Mouse (Mus musculus): Measurements from ENCODE around the gene Aacs. TPM values are rescaled to one million over a fixed set of nuclear protein-coding genes. Genes with fewer than 3 reads are reported as not detected.
A peak's percentile ranks its signal among the peaks of the same experiment; 100 is the strongest.
"Not testable (repeated sequence)": the region's sequence is repeated elsewhere in the genome, so short reads cannot be mapped to it uniquely, and the experiment has no call there.

Aacs gene
- polyA plus RNA-seq, 1 experiment from 2014 or later, result 37.7 TPM

- DNase-seq (ENCODE audit: low spot score) (no peak), ATAC-seq (ENCODE audit: low read depth) (no peak)
- 89% methylated on average over 7 of the region's 7 CpGs for WGBS
- Histone ChIP-seq H3K9me3 (ENCODE audit: control insufficient read depth, low read length) (no peaks in the 10 kb centered on the region), H3K27me3 (replicated peaks; ENCODE audit: control insufficient read depth, insufficient read depth, low read length) (no peaks in the 10 kb centered on the region), H3K4me1 (ENCODE audit: control insufficient read depth, insufficient read depth, low read length) (no peaks in the 10 kb centered on the region), H3K9ac (ENCODE audit: low read depth, low read length) (no peak overlapping the region), H3K36me3 (ENCODE audit: control insufficient read depth, insufficient read depth, low read length) (peaks cover 29% of the 10 kb centered on the region), H3K27ac (replicated peaks; ENCODE audit: low read depth, low read length) (no peak overlapping the region), H3K4me3 (ENCODE audit: low read depth, low read length) (no peak overlapping the region), H3K4me2 (ENCODE audit: low read depth, low read length) (no peak overlapping the region)
Measured at GRCm38 (mm10) chr5:125482474-125482873, 6.9 kb downstream of the Aacs start.

GRCm38 (mm10) chr5:125483712-125484611, 8.3 kb downstream of the Aacs start:
- DNase-seq (ENCODE audit: low spot score) (no peak), ATAC-seq (ENCODE audit: low read depth) (no peak)
- no peak overlapping the region for H3K4me3 ChIP-seq (ENCODE audit: low read depth, low read length)
- H3K36me3 ChIP-seq (ENCODE audit: control insufficient read depth, insufficient read depth, low read length), result peaks cover 31% of the 10 kb centered on the region
- H3K27me3 ChIP-seq (replicated peaks; ENCODE audit: control insufficient read depth, insufficient read depth, low read length), result no peaks in the 10 kb centered on the region
- no peak overlapping the region for H3K27ac ChIP-seq (replicated peaks; ENCODE audit: low read depth, low read length)
- 80% methylated on average over 5 of the region's 6 CpGs for WGBS
- no peaks in the 10 kb centered on the region for H3K9me3 ChIP-seq (ENCODE audit: control insufficient read depth, low read length)
- H3K4me2 ChIP-seq (ENCODE audit: low read depth, low read length), result no peak overlapping the region
- H3K9ac ChIP-seq (ENCODE audit: low read depth, low read length), result no peak overlapping the region
- H3K4me1 ChIP-seq (ENCODE audit: control insufficient read depth, insufficient read depth, low read length), result no peaks in the 10 kb centered on the region

GRCm38 (mm10) chr5:125485031-125485778, 9.6 kb downstream of the Aacs start:
- Histone ChIP-seq H3K9ac (ENCODE audit: low read depth, low read length) (no peak overlapping the region), H3K4me2 (ENCODE audit: low read depth, low read length) (no peak overlapping the region), H3K9me3 (ENCODE audit: control insufficient read depth, low read length) (no peaks in the 10 kb centered on the region), H3K4me3 (ENCODE audit: low read depth, low read length) (no peak overlapping the region), H3K36me3 (ENCODE audit: control insufficient read depth, insufficient read depth, low read length) (peaks cover 40% of the 10 kb centered on the region), H3K4me1 (ENCODE audit: control insufficient read depth, insufficient read depth, low read length) (no peaks in the 10 kb centered on the region), H3K27ac (replicated peaks; ENCODE audit: low read depth, low read length) (no peak overlapping the region), H3K27me3 (replicated peaks; ENCODE audit: control insufficient read depth, insufficient read depth, low read length) (no peaks in the 10 kb centered on the region)
- DNase-seq (ENCODE audit: low spot score) (no peak), ATAC-seq (ENCODE audit: low read depth) (no peak)
- 92% methylated on average over 4 of the region's 4 CpGs for WGBS

- no peaks in the 10 kb centered on the region for H3K9me3 ChIP-seq (ENCODE audit: control insufficient read depth, low read length)
- DNase-seq (ENCODE audit: low spot score) (no peak), ATAC-seq (ENCODE audit: low read depth) (no peak)
- no peaks in the 10 kb centered on the region for H3K4me1 ChIP-seq (ENCODE audit: control insufficient read depth, insufficient read depth, low read length)
- no peak overlapping the region for H3K9ac ChIP-seq (ENCODE audit: low read depth, low read length)
- H3K4me2 ChIP-seq (ENCODE audit: low read depth, low read length), result no peak overlapping the region
- WGBS, result 83% methylated on average over 1 of the region's 1 CpGs
- H3K36me3 ChIP-seq (ENCODE audit: control insufficient read depth, insufficient read depth, low read length), result peaks cover 49% of the 10 kb centered on the region
- H3K27ac ChIP-seq (replicated peaks; ENCODE audit: low read depth, low read length), result no peak overlapping the region
- H3K27me3 ChIP-seq (replicated peaks; ENCODE audit: control insufficient read depth, insufficient read depth, low read length), result no peaks in the 10 kb centered on the region
- no peak overlapping the region for H3K4me3 ChIP-seq (ENCODE audit: low read depth, low read length)
Measured at GRCm38 (mm10) chr5:125486088-125486487, 10.5 kb downstream of the Aacs start.

GRCm38 (mm10) chr5:125487375-125488115, 11.9 kb downstream of the Aacs start:
- peaks cover 57% of the 10 kb centered on the region for H3K36me3 ChIP-seq (ENCODE audit: control insufficient read depth, insufficient read depth, low read length)

GRCm38 (mm10) chr5:125488116-125488455, 12.5 kb downstream of the Aacs start:
- Histone ChIP-seq H3K4me2 (ENCODE audit: low read depth, low read length) (no peak overlapping the region), H3K36me3 (ENCODE audit: control insufficient read depth, insufficient read depth, low read length) (peaks cover 54% of the 10 kb centered on the region), H3K9me3 (ENCODE audit: control insufficient read depth, low read length) (no peaks in the 10 kb centered on the region), H3K27me3 (replicated peaks; ENCODE audit: control insufficient read depth, insufficient read depth, low read length) (no peaks in the 10 kb centered on the region), H3K4me3 (ENCODE audit: low read depth, low read length) (no peak overlapping the region), H3K4me1 (ENCODE audit: control insufficient read depth, insufficient read depth, low read length) (no peaks in the 10 kb centered on the region), H3K27ac (replicated peaks; ENCODE audit: low read depth, low read length) (no peak overlapping the region), H3K9ac (ENCODE audit: low read depth, low read length) (no peak overlapping the region)
- WGBS, result 56% methylated on average over 4 of the region's 4 CpGs
- ATAC-seq (ENCODE audit: low read depth), result peak; percentile 41; the same call in 1 of the 2 replicates
- peak; percentile 60 for DNase-seq (ENCODE audit: low spot score)

More at GRCm38 (mm10) chr5:125487375-125488115, 11.9 kb downstream of the Aacs start:
- ATAC-seq (ENCODE audit: low read depth), result peak; percentile 54; the same call in 1 of the 2 replicates
- H3K4me3 ChIP-seq (ENCODE audit: low read depth, low read length), result no peak overlapping the region
- H3K4me2 ChIP-seq (ENCODE audit: low read depth, low read length), result no peak overlapping the region
- no peaks in the 10 kb centered on the region for H3K9me3 ChIP-seq (ENCODE audit: control insufficient read depth, low read length)
- H3K27ac ChIP-seq (replicated peaks; ENCODE audit: low read depth, low read length), result no peak overlapping the region
- H3K4me1 ChIP-seq (ENCODE audit: control insufficient read depth, insufficient read depth, low read length), result no peaks in the 10 kb centered on the region
- DNase-seq (ENCODE audit: low spot score), result peak; percentile 50
- no peaks in the 10 kb centered on the region for H3K27me3 ChIP-seq (replicated peaks; ENCODE audit: control insufficient read depth, insufficient read depth, low read length)
- WGBS, result 76% methylated on average over 11 of the region's 11 CpGs
- H3K9ac ChIP-seq (ENCODE audit: low read depth, low read length), result no peak overlapping the region

GRCm38 (mm10) chr5:125488953-125489352, 13.3 kb downstream of the Aacs start:
- not testable (repeated sequence) for H3K27me3 ChIP-seq (replicated peaks; ENCODE audit: control insufficient read depth, insufficient read depth, low read length); H3K9me3 ChIP-seq (ENCODE audit: control insufficient read depth, low read length); H3K9ac ChIP-seq (ENCODE audit: low read depth, low read length); H3K4me2 ChIP-seq (ENCODE audit: low read depth, low read length); DNase-seq (ENCODE audit: low spot score); H3K27ac ChIP-seq (replicated peaks; ENCODE audit: low read depth, low read length); H3K4me3 ChIP-seq (ENCODE audit: low read depth, low read length); ATAC-seq (ENCODE audit: low read depth); H3K4me1 ChIP-seq (ENCODE audit: control insufficient read depth, insufficient read depth, low read length)
- 86% methylated on average over 5 of the region's 5 CpGs for WGBS
- peaks cover 48% of the 10 kb centered on the region for H3K36me3 ChIP-seq (ENCODE audit: control insufficient read depth, insufficient read depth, low read length)

- DNase-seq (ENCODE audit: low spot score) (no peak), ATAC-seq (ENCODE audit: low read depth) (no peak)
- no peak overlapping the region for H3K9ac ChIP-seq (ENCODE audit: low read depth, low read length)
- 86% methylated on average over 9 of the region's 10 CpGs for WGBS
- no peaks in the 10 kb centered on the region for H3K27me3 ChIP-seq (replicated peaks; ENCODE audit: control insufficient read depth, insufficient read depth, low read length)
- no peak overlapping the region for H3K4me3 ChIP-seq (ENCODE audit: low read depth, low read length)
- H3K4me2 ChIP-seq (ENCODE audit: low read depth, low read length), result no peak overlapping the region
- H3K9me3 ChIP-seq (ENCODE audit: control insufficient read depth, low read length), result no peaks in the 10 kb centered on the region
- H3K4me1 ChIP-seq (ENCODE audit: control insufficient read depth, insufficient read depth, low read length), result no peaks in the 10 kb centered on the region
- peaks cover 46% of the 10 kb centered on the region for H3K36me3 ChIP-seq (ENCODE audit: control insufficient read depth, insufficient read depth, low read length)
- no peak overlapping the region for H3K27ac ChIP-seq (replicated peaks; ENCODE audit: low read depth, low read length)
Measured at GRCm38 (mm10) chr5:125491107-125491506, 15.5 kb downstream of the Aacs start.

Measured in embryonic facial prominence, embryonic 14.5 days (tissue).